Mouse (Mus musculus) CH12.LX (cell line): ENCODE data around the gene Rdh14. TPM values are rescaled to one million over a fixed set of nuclear protein-coding genes. Genes with fewer than 3 reads are reported as not detected.
A peak's percentile ranks its signal among the peaks of the same experiment; 100 is the strongest.

ENCODE experiments used
- DNase-seq: peaks from one replicate; pipeline ENCODE4 v3.0.0-alpha.2; 2013; ENCODE audit errors: extremely low read depth
- H3K27ac ChIP-seq: 2 replicates; pipeline ENCODE4 v1.5.1; 2012; ENCODE audit warnings: low read depth, mild to moderate bottlenecking, control low read depth, moderate library complexity; ENCODE audit not compliant: insufficient read depth
- H3K27me3 ChIP-seq: replicated peaks from 2 replicates; pipeline ENCODE3; 2012; ENCODE audit warnings: inconsistent platforms
- H3K36me3 ChIP-seq, 2 experiments: replicated peaks in 1 of 2; 2 replicates each; pipeline versions ENCODE3 to v1.6.1; 2012; ENCODE audit warnings: inconsistent platforms in 1 of 2, low read length in 1 of 2, mild to moderate bottlenecking in 1 of 2, mixed read lengths in 1 of 2, moderate library complexity in 1 of 2; ENCODE audit not compliant: control insufficient read depth in 1 of 2, insufficient read depth in 1 of 2
- H3K4me1 ChIP-seq, 2 experiments: 2 replicates each; pipeline ENCODE4 v1.6.1; 2012; ENCODE audit warnings: inconsistent platforms in 1 of 2, moderate library complexity in 1 of 2; ENCODE audit not compliant: insufficient read depth in 2 of 2, control insufficient read depth in 1 of 2
- H3K4me2 ChIP-seq: 2 replicates; pipeline ENCODE4 v1.6.1; 2012; ENCODE audit warnings: low read depth, mild to moderate bottlenecking, control low read depth; ENCODE audit not compliant: poor library complexity, insufficient read depth, severe bottlenecking
- H3K4me3 ChIP-seq, 3 experiments: fragments of 150-350 bp in 1 of 3; sonication (generic) in 1 of 3; replicated peaks in 1 of 3; 2 replicates each; pipeline versions ENCODE3 to v1.5.1; 2011 to 2012; ENCODE audit warnings: low read depth in 2 of 3, low read length in 2 of 3, mild to moderate bottlenecking in 2 of 3, moderate library complexity in 2 of 3, control low read depth in 1 of 3, improper control_type of control experiment in 1 of 3, inconsistent platforms in 1 of 3, mixed read lengths in 1 of 3; ENCODE audit not compliant: poor library complexity in 1 of 3
- H3K79me2 ChIP-seq: replicated peaks from 2 replicates; pipeline ENCODE4 v1.6.1; 2012; ENCODE audit warnings: mild to moderate bottlenecking, moderate library complexity; ENCODE audit not compliant: control insufficient read depth, poor library complexity, insufficient read depth, severe bottlenecking; ENCODE audit errors: extremely low read depth
- H3K9ac ChIP-seq: 2 replicates; pipeline ENCODE4 v1.6.1; 2012; ENCODE audit warnings: low read depth, mild to moderate bottlenecking, control low read depth, moderate library complexity; ENCODE audit not compliant: insufficient read depth
- H3K9me3 ChIP-seq: replicated peaks from 2 replicates; pipeline ENCODE3; 2012; ENCODE audit warnings: low read length, inconsistent platforms, mixed read lengths
- BHLHE40 ChIP-seq: IDR thresholded peaks from 2 replicates; pipeline ENCODE4 v1.6.1; 2011; ENCODE audit warnings: mild to moderate bottlenecking, low read depth, low read length, improper control_type of control experiment
- CHD1 ChIP-seq: IDR thresholded peaks from 2 replicates; pipeline ENCODE4 v1.6.1; 2012; ENCODE audit warnings: low read depth, low read length, improper control_type of control experiment, inconsistent platforms
- CHD2 ChIP-seq: IDR thresholded peaks from 2 replicates; pipeline ENCODE4 v1.6.1; 2011; ENCODE audit warnings: low read length, improper control_type of control experiment
- CTCF ChIP-seq, 2 experiments: IDR thresholded peaks in 1 of 2; conservative IDR thresholded peaks in 1 of 2; 2 replicates each; pipeline ENCODE4 v1.5.1; 2011 to 2012; ENCODE audit warnings: low read depth in 2 of 2, low read length in 2 of 2, improper control_type of control experiment in 1 of 2, inconsistent platforms in 1 of 2, mild to moderate bottlenecking in 1 of 2, moderate library complexity in 1 of 2
- E2F4 ChIP-seq: IDR thresholded peaks from 2 replicates; pipeline ENCODE4 v1.6.1; 2011; ENCODE audit warnings: low read depth, low read length, improper control_type of control experiment; ENCODE audit not compliant: insufficient replicate concordance
- ELF1 ChIP-seq: IDR thresholded peaks from 2 replicates; pipeline ENCODE4 v1.6.1; 2014; ENCODE audit warnings: low read depth, mild to moderate bottlenecking, inconsistent platforms, low read length, improper control_type of control experiment
- EP300 ChIP-seq: IDR thresholded peaks from 2 replicates; pipeline ENCODE4 v1.6.1; 2011; ENCODE audit warnings: low read length, improper control_type of control experiment
- ETS1 ChIP-seq: conservative IDR thresholded peaks from 2 replicates; pipeline ENCODE4 v1.6.1; 2012; ENCODE audit warnings: low read depth, mild to moderate bottlenecking, inconsistent platforms, low read length, improper control_type of control experiment, moderate library complexity
- GABPA ChIP-seq: IDR thresholded peaks from 2 replicates; pipeline ENCODE4 v1.6.1; 2012; ENCODE audit warnings: low read depth, low read length, improper control_type of control experiment, inconsistent platforms; ENCODE audit not compliant: insufficient replicate concordance
- HCFC1 ChIP-seq: IDR thresholded peaks from 2 replicates; pipeline ENCODE4 v1.6.1; 2012; ENCODE audit warnings: low read depth, mild to moderate bottlenecking, inconsistent platforms, low read length, improper control_type of control experiment
- IRF4 ChIP-seq: IDR thresholded peaks from 2 replicates; pipeline ENCODE4 v1.6.1; 2014; ENCODE audit warnings: low read depth, mild to moderate bottlenecking, inconsistent platforms, low read length, improper control_type of control experiment
- JUN ChIP-seq: IDR thresholded peaks from 2 replicates; pipeline ENCODE4 v1.6.1; 2011; ENCODE audit warnings: low read depth, mild to moderate bottlenecking, low read length, improper control_type of control experiment, moderate library complexity; ENCODE audit not compliant: insufficient read depth
- JUND ChIP-seq: conservative IDR thresholded peaks from 2 replicates; pipeline ENCODE4 v1.6.1; 2011; ENCODE audit warnings: low read depth, low read length, improper control_type of control experiment
- KAT2A ChIP-seq: IDR thresholded peaks from 2 replicates; pipeline ENCODE4 v1.6.1; 2012; ENCODE audit warnings: low read length, improper control_type of control experiment, inconsistent platforms; ENCODE audit not compliant: insufficient replicate concordance
- MAFK ChIP-seq: IDR thresholded peaks from 2 replicates; pipeline ENCODE4 v1.6.1; 2011; ENCODE audit warnings: low read length, improper control_type of control experiment; ENCODE audit not compliant: insufficient replicate concordance
- MAX ChIP-seq: IDR thresholded peaks from 2 replicates; pipeline ENCODE4 v1.6.1; 2011; ENCODE audit warnings: low read length, improper control_type of control experiment
- MAZ ChIP-seq: IDR thresholded peaks from 2 replicates; pipeline ENCODE4 v1.6.1; 2012; ENCODE audit warnings: low read depth, mild to moderate bottlenecking, inconsistent platforms, low read length, improper control_type of control experiment, moderate library complexity
- MEF2A ChIP-seq: IDR thresholded peaks from 2 replicates; pipeline ENCODE4 v1.6.1; 2014; ENCODE audit warnings: low read depth, mild to moderate bottlenecking, inconsistent platforms, low read length, improper control_type of control experiment, borderline replicate concordance
- MXI1 ChIP-seq: IDR thresholded peaks from 2 replicates; pipeline ENCODE4 v1.6.1; 2011; ENCODE audit warnings: mild to moderate bottlenecking, low read depth, low read length, improper control_type of control experiment
- MYC ChIP-seq: IDR thresholded peaks from 2 replicates; pipeline ENCODE4 v1.6.1; 2011; ENCODE audit warnings: low read depth, mild to moderate bottlenecking, improper control_type of control experiment, low read length
- NELFE ChIP-seq: IDR thresholded peaks from 2 replicates; pipeline ENCODE4 v1.6.1; 2011; ENCODE audit warnings: low read depth, low read length, improper control_type of control experiment
- NRF1 ChIP-seq: IDR thresholded peaks from 2 replicates; pipeline ENCODE4 v1.6.1; 2014; ENCODE audit warnings: low read depth, mild to moderate bottlenecking, inconsistent platforms, low read length, improper control_type of control experiment, moderate library complexity
- PAX5 ChIP-seq: IDR thresholded peaks from 2 replicates; pipeline ENCODE4 v1.6.1; 2012; ENCODE audit warnings: low read length, inconsistent platforms, mixed read lengths
- POLR2A ChIP-seq: IDR thresholded peaks from 2 replicates; pipeline ENCODE4 v1.6.1; 2011; ENCODE audit warnings: low read depth, mild to moderate bottlenecking, improper control_type of control experiment, low read length
- POLR2AphosphoS2 ChIP-seq: IDR thresholded peaks from 2 replicates; pipeline ENCODE4 v1.6.1; 2011; ENCODE audit warnings: low read depth, low read length, improper control_type of control experiment
- RAD21 ChIP-seq: IDR thresholded peaks from 2 replicates; pipeline ENCODE4 v1.6.1; 2011; ENCODE audit warnings: low read depth, mild to moderate bottlenecking, low read length, improper control_type of control experiment, moderate library complexity
- RCOR1 ChIP-seq: conservative IDR thresholded peaks from 2 replicates; pipeline ENCODE4 v1.6.1; 2012; ENCODE audit warnings: low read depth, mild to moderate bottlenecking, inconsistent platforms, low read length, improper control_type of control experiment
- SIN3A ChIP-seq: IDR thresholded peaks from 2 replicates; pipeline ENCODE4 v1.6.1; 2012; ENCODE audit warnings: low read length, improper control_type of control experiment, inconsistent platforms
- SMC3 ChIP-seq: IDR thresholded peaks from 2 replicates; pipeline ENCODE4 v1.6.1; 2011; ENCODE audit warnings: low read depth, low read length, improper control_type of control experiment
- TBP ChIP-seq: conservative IDR thresholded peaks from 2 replicates; pipeline ENCODE4 v1.6.1; 2011; ENCODE audit warnings: low read depth, low read length, improper control_type of control experiment
- TCF12 ChIP-seq: IDR thresholded peaks from 2 replicates; pipeline ENCODE4 v1.6.1; 2014; ENCODE audit warnings: low read depth, mild to moderate bottlenecking, inconsistent platforms, low read length, improper control_type of control experiment
- UBTF ChIP-seq: IDR thresholded peaks from 2 replicates; pipeline ENCODE4 v1.6.1; 2012; ENCODE audit warnings: low read depth, mild to moderate bottlenecking, inconsistent platforms, low read length, improper control_type of control experiment, moderate library complexity
- USF1 ChIP-seq: IDR thresholded peaks from 2 replicates; pipeline ENCODE4 v1.6.1; 2014; ENCODE audit warnings: low read depth, mild to moderate bottlenecking, inconsistent platforms, low read length, improper control_type of control experiment
- USF2 ChIP-seq: conservative IDR thresholded peaks from 2 replicates; pipeline ENCODE4 v1.6.1; 2011; ENCODE audit warnings: low read depth, low read length, improper control_type of control experiment
- ZC3H11A ChIP-seq: IDR thresholded peaks from 2 replicates; pipeline ENCODE4 v1.6.1; 2012; ENCODE audit warnings: low read depth, mild to moderate bottlenecking, inconsistent platforms, low read length, improper control_type of control experiment
- ZKSCAN1 ChIP-seq: IDR thresholded peaks from 2 replicates; pipeline ENCODE4 v1.6.1; 2012; ENCODE audit warnings: low read depth, inconsistent platforms, low read length, improper control_type of control experiment, borderline replicate concordance
- ZMIZ1 ChIP-seq: IDR thresholded peaks from 2 replicates; pipeline ENCODE4 v1.6.1; 2012; ENCODE audit warnings: low read depth, mild to moderate bottlenecking, inconsistent platforms, low read length, improper control_type of control experiment
- ZNF384 ChIP-seq: IDR thresholded peaks from 2 replicates; pipeline ENCODE4 v1.6.1; 2012; ENCODE audit warnings: low read depth, low read length, improper control_type of control experiment, inconsistent platforms
- dilution Hi-C: fragments of 300-500 bp; cut with MboI; formaldehyde crosslinking; loops from 2 replicates; pipeline ENCODE4 v1.14.3; 2020; ENCODE audit warnings: low sequenced_read_pairs; ENCODE audit not compliant: extremely low pct_unique_long_range_greater_than_20kb, extremely low pct_ligation_motif_present
- in situ Hi-C: fragments of 300-500 bp; cut with MboI; formaldehyde crosslinking; loops from 3 replicates; pipeline ENCODE4 v1.14.3; 2019; ENCODE audit warnings: low sequenced_read_pairs, low pct_ligation_motif_present, low pct_unique_long_range_greater_than_20kb, mixed read lengths
- polyA plus RNA-seq: library from polyadenylated mRNA; unstranded; fragments of >175 nt; gene quantifications from 2 replicates; pipeline ENCODE4 v1.2.1, GENCODE M21; 2012; ENCODE audit warnings: low read depth; ENCODE audit not compliant: insufficient read length
- total RNA-seq, 2 experiments: library from RNA; depleted of rRNA; stranded (reverse); fragments of 300-350 nt in 1 of 2; fragments of >200 nt in 1 of 2; gene quantifications; 2 replicates each; pipeline ENCODE4 v1.2.3; 2012 to 2014

Gene Rdh14
- total and polyA plus RNA-seq, 3 experiments: 9.6 to 16.4 (median 10.9) TPM

DNA sequence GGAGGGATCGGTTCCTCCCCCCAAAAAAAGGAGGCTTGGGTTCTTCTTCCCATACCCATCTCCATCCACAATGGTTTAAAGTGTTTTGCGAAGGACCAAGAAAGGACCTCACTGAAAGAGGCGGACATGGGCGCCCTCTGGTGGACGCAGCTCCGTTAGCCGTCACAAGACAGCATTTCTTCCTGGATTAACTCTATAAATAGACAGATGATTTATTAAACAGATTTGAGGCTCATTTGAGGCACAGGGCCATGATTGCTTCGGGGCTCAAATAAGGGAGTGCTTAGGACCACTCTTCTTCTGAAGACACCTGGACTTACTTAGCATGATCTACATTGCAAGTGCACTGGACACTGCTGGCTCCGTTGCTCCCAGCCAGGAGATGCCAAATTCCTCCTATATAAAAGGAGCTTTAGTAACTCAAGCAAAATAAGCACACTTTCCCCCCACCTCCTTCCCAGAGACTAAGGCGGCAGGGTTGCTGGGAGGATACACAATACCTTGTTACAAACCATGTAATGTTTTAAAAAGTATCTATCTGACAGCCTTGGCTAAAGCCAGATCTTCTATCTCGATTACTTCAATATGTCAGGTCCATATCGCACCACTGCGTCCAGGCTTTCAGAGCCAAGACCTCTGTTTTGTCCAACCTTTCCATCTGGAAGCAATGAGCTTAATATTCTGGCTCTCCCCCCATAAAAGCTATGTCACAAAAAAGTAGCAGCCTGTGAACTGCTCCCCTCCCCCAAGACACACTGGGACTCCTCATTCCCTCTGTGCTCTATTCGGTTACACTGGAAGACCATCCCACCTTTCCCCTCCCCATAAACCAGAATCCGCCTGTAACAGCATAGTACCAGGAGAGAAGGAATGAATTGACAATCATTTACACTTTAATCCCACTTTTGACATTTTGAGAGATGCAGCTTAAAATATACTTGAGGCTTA, 47.8 kb downstream of the Rdh14 start:
- no peaks in the 10 kb centered on the region for H3K9me3 ChIP-seq
- no peak overlapping the region for H3K4me3 ChIP-seq
- in situ Hi-C loops (loop anchor here (10.0 kb wide), 1 partner anchor 864 kb away; the partner anchor contains the start of gene Osr1), dilution Hi-C loops (no loop called here)
- no peaks in the 10 kb centered on the region for H3K79me2 ChIP-seq
- H3K4me1 ChIP-seq: no peaks in the 10 kb centered on the region
- DNase-seq: peak; percentile 62
- H3K27me3 ChIP-seq: no peaks in the 10 kb centered on the region
- no peak overlapping the region for H3K27ac ChIP-seq
- H3K4me2 ChIP-seq: no peak overlapping the region
- TF ChIP-seq NELFE (no peak), E2F4 (no peak), MAFK (no peak), ETS1 (no peak), MXI1 (no peak), PAX5 (no peak), CHD2 (no peak), BHLHE40 (no peak), CTCF (conservative IDR thresholded peaks at IDR 0.05 in 1 of 2, IDR thresholded peaks at IDR 0.05 in 1 of 2; ENCODE audit: low read depth in 2 of 2, low read length in 2 of 2) (peak; percentile 75 to 85; a peak in 3 of 4 replicates), TBP (no peak), MEF2A (no peak), IRF4 (no peak), RAD21 (peak; percentile 87), HCFC1 (no peak), POLR2AphosphoS2 (no peak), MAX (no peak), JUN (no peak), SIN3A (no peak), NRF1 (no peak), SMC3 (peak; percentile 80), ZKSCAN1 (no peak), UBTF (no peak), ZC3H11A (peak; percentile 45), ELF1 (no peak), MAZ (no peak), CHD1 (no peak), USF1 (no peak), ZMIZ1 (no peak), POLR2A (no peak), RCOR1 (no peak), TCF12 (no peak), MYC (no peak), USF2 (no peak), KAT2A (no peak), GABPA (no peak), JUND (no peak), EP300 (no peak), ZNF384 (peak; percentile 32; the same call in 1 of the 2 replicates)
- H3K9ac ChIP-seq: no peak overlapping the region
- H3K36me3 ChIP-seq: no peaks in the 10 kb centered on the region
